Mouse (Mus musculus): ENCODE measurements at regions not wholly inside any gene's neighbourhood (a gene's known extent, or its start where the extent isn't known, plus 50 kb on each side); places are given as distances from the start of the nearest gene placed in this dataset.

- peak overlapping the region; percentile 91 for H3K27ac ChIP-seq
- DNase-seq (ENCODE audit: low spot score) = peak; percentile 48
- H3K27me3 ChIP-seq (ENCODE audit: control insufficient read depth, insufficient read depth, low read length) = no peaks in the 10 kb centered on the region
- peak overlapping the region; percentile 86 for H3K4me3 ChIP-seq (replicated peaks; ENCODE audit: low read length)
- peak overlapping the region; percentile 77 for H3K4me2 ChIP-seq (replicated peaks)
- under 1% methylated on average over 46 of the region's 94 CpGs for WGBS
- H3K4me1 ChIP-seq (replicated peaks; ENCODE audit: control insufficient read depth, insufficient read depth, low read length) = peaks cover 24% of the 10 kb centered on the region
- no peaks in the 10 kb centered on the region for H3K9me3 ChIP-seq (ENCODE audit: control insufficient read depth, low read length)
- H3K9ac ChIP-seq = peak overlapping the region; percentile 96
- H3K36me3 ChIP-seq (replicated peaks; ENCODE audit: control insufficient read depth, insufficient read depth) = no peaks in the 10 kb centered on the region
- peak; percentile 67 for ATAC-seq (ENCODE audit: low FRiP score)
Measured at GRCm38 (mm10) chr9:32032521-32033185, 83.3 kb upstream of the Arhgap32 start.

GRCm38 (mm10) chr9:32033937-32034336 lies 82.0 kb upstream of the Arhgap32 start:
- Histone ChIP-seq H3K27me3 (ENCODE audit: control insufficient read depth, insufficient read depth, low read length) (no peaks in the 10 kb centered on the region), H3K4me3 (replicated peaks; ENCODE audit: low read length) (peak overlapping the region; percentile 86), H3K36me3 (replicated peaks; ENCODE audit: control insufficient read depth, insufficient read depth) (no peaks in the 10 kb centered on the region), H3K4me2 (replicated peaks) (peak overlapping the region; percentile 77), H3K27ac (no peak overlapping the region), H3K9me3 (ENCODE audit: control insufficient read depth, low read length) (no peaks in the 10 kb centered on the region), H3K9ac (peak overlapping the region; percentile 96), H3K4me1 (replicated peaks; ENCODE audit: control insufficient read depth, insufficient read depth, low read length) (peaks cover 24% of the 10 kb centered on the region)
- ATAC-seq (ENCODE audit: low FRiP score) (no peak), DNase-seq (ENCODE audit: low spot score) (no peak)
- 24% methylated on average over 6 of the region's 6 CpGs for WGBS

- H3K4me3 ChIP-seq (replicated peaks; ENCODE audit: low read length) = no peak overlapping the region
- H3K4me2 ChIP-seq (replicated peaks) = no peak overlapping the region
- H3K9ac ChIP-seq = no peak overlapping the region
- H3K9me3 ChIP-seq (ENCODE audit: control insufficient read depth, low read length) = no peaks in the 10 kb centered on the region
- ATAC-seq (ENCODE audit: low FRiP score) (no peak), DNase-seq (ENCODE audit: low spot score) (no peak)
- WGBS = 91% methylated on average over 2 of the region's 2 CpGs
- no peak overlapping the region for H3K27ac ChIP-seq
- H3K4me1 ChIP-seq (replicated peaks; ENCODE audit: control insufficient read depth, insufficient read depth, low read length) = 0 out of 2 replicates have a peak, but pooled peaks cover 4% of the 10 kb centered on the region
- H3K36me3 ChIP-seq (replicated peaks; ENCODE audit: control insufficient read depth, insufficient read depth) = no peaks in the 10 kb centered on the region
- no peaks in the 10 kb centered on the region for H3K27me3 ChIP-seq (ENCODE audit: control insufficient read depth, insufficient read depth, low read length)
Measured at GRCm38 (mm10) chr9:32039999-32040398, 75.9 kb upstream of the Arhgap32 start.

- no peak for DNase-seq (ENCODE audit: low spot score)
- 92% methylated on average over 1 of the region's 1 CpGs for WGBS
Measured at GRCm38 (mm10) chr9:32043344-32043743, 72.6 kb upstream of the Arhgap32 start.

GRCm38 (mm10) chr9:32046791-32047190 lies 69.1 kb upstream of the Arhgap32 start:
- no peak overlapping the region for H3K9ac ChIP-seq
- DNase-seq (ENCODE audit: low spot score) (no peak), ATAC-seq (ENCODE audit: low FRiP score) (no peak)
- H3K27me3 ChIP-seq (ENCODE audit: control insufficient read depth, insufficient read depth, low read length) = no peaks in the 10 kb centered on the region
- WGBS = 88% methylated on average over 3 of the region's 3 CpGs
- no peak overlapping the region for H3K4me2 ChIP-seq (replicated peaks)
- no peaks in the 10 kb centered on the region for H3K36me3 ChIP-seq (replicated peaks; ENCODE audit: control insufficient read depth, insufficient read depth)
- no peaks in the 10 kb centered on the region for H3K4me1 ChIP-seq (replicated peaks; ENCODE audit: control insufficient read depth, insufficient read depth, low read length)
- H3K9me3 ChIP-seq (ENCODE audit: control insufficient read depth, low read length) = no peaks in the 10 kb centered on the region
- H3K27ac ChIP-seq = no peak overlapping the region
- H3K4me3 ChIP-seq (replicated peaks; ENCODE audit: low read length) = no peak overlapping the region

More at GRCm38 (mm10) chr9:32043344-32043743, 72.6 kb upstream of the Arhgap32 start:
- ATAC-seq (ENCODE audit: low FRiP score) = no peak
- Histone ChIP-seq H3K9me3 (ENCODE audit: control insufficient read depth, low read length) (no peaks in the 10 kb centered on the region), H3K27ac (no peak overlapping the region), H3K4me3 (replicated peaks; ENCODE audit: low read length) (no peak overlapping the region), H3K9ac (no peak overlapping the region), H3K27me3 (ENCODE audit: control insufficient read depth, insufficient read depth, low read length) (no peaks in the 10 kb centered on the region), H3K4me1 (replicated peaks; ENCODE audit: control insufficient read depth, insufficient read depth, low read length) (no peaks in the 10 kb centered on the region), H3K36me3 (replicated peaks; ENCODE audit: control insufficient read depth, insufficient read depth) (no peaks in the 10 kb centered on the region), H3K4me2 (replicated peaks) (no peak overlapping the region)

GRCm38 (mm10) chr9:32048941-32049340 lies 67.0 kb upstream of the Arhgap32 start:
- H3K9ac ChIP-seq = no peak overlapping the region
- H3K4me1 ChIP-seq (replicated peaks; ENCODE audit: control insufficient read depth, insufficient read depth, low read length) = peaks cover 1% of the 10 kb centered on the region
- H3K4me3 ChIP-seq (replicated peaks; ENCODE audit: low read length) = no peak overlapping the region
- H3K4me2 ChIP-seq (replicated peaks) = no peak overlapping the region
- WGBS = 80% methylated on average over 7 of the region's 7 CpGs
- no peak for DNase-seq (ENCODE audit: low spot score)
- H3K27ac ChIP-seq = no peak overlapping the region
- no peaks in the 10 kb centered on the region for H3K36me3 ChIP-seq (replicated peaks; ENCODE audit: control insufficient read depth, insufficient read depth)
- no peaks in the 10 kb centered on the region for H3K27me3 ChIP-seq (ENCODE audit: control insufficient read depth, insufficient read depth, low read length)
- H3K9me3 ChIP-seq (ENCODE audit: control insufficient read depth, low read length) = no peaks in the 10 kb centered on the region
- ATAC-seq (ENCODE audit: low FRiP score) = no peak

- Histone ChIP-seq H3K27me3 (ENCODE audit: control insufficient read depth, insufficient read depth, low read length) (no peaks in the 10 kb centered on the region), H3K4me2 (replicated peaks) (no peak overlapping the region), H3K4me3 (replicated peaks; ENCODE audit: low read length) (no peak overlapping the region), H3K9ac (no peak overlapping the region), H3K36me3 (replicated peaks; ENCODE audit: control insufficient read depth, insufficient read depth) (no peaks in the 10 kb centered on the region), H3K4me1 (replicated peaks; ENCODE audit: control insufficient read depth, insufficient read depth, low read length) (peaks cover 3% of the 10 kb centered on the region), H3K27ac (no peak overlapping the region), H3K9me3 (ENCODE audit: control insufficient read depth, low read length) (no peaks in the 10 kb centered on the region)
- 87% methylated on average over 6 of the region's 6 CpGs for WGBS
- DNase-seq (ENCODE audit: low spot score) (no peak), ATAC-seq (ENCODE audit: low FRiP score) (no peak)
Measured at GRCm38 (mm10) chr9:32049546-32049945, 66.4 kb upstream of the Arhgap32 start.

GRCm38 (mm10) chr9:32053886-32054615 lies 61.9 kb upstream of the Arhgap32 start:
- Histone ChIP-seq H3K4me3 (replicated peaks; ENCODE audit: low read length) (no peak overlapping the region), H3K9me3 (ENCODE audit: control insufficient read depth, low read length) (no peaks in the 10 kb centered on the region), H3K4me2 (replicated peaks) (no peak overlapping the region), H3K9ac (no peak overlapping the region), H3K27me3 (ENCODE audit: control insufficient read depth, insufficient read depth, low read length) (no peaks in the 10 kb centered on the region), H3K27ac (peak overlapping the region; percentile 27; the same call in 1 of the 2 replicates), H3K36me3 (replicated peaks; ENCODE audit: control insufficient read depth, insufficient read depth) (no peaks in the 10 kb centered on the region), H3K4me1 (replicated peaks; ENCODE audit: control insufficient read depth, insufficient read depth, low read length) (peaks cover 6% of the 10 kb centered on the region)
- WGBS = 35% methylated on average over 4 of the region's 4 CpGs
- ATAC-seq (ENCODE audit: low FRiP score) (peak; percentile 48; the same call in 1 of the 2 replicates), DNase-seq (ENCODE audit: low spot score) (no peak)

- no peak for DNase-seq (ENCODE audit: low spot score)
- Histone ChIP-seq H3K9me3 (ENCODE audit: control insufficient read depth, low read length) (no peaks in the 10 kb centered on the region), H3K27ac (no peak overlapping the region), H3K4me2 (replicated peaks) (no peak overlapping the region), H3K36me3 (replicated peaks; ENCODE audit: control insufficient read depth, insufficient read depth) (no peaks in the 10 kb centered on the region), H3K4me1 (replicated peaks; ENCODE audit: control insufficient read depth, insufficient read depth, low read length) (peaks cover 6% of the 10 kb centered on the region; the same call in 1 of the 2 replicates), H3K4me3 (replicated peaks; ENCODE audit: low read length) (no peak overlapping the region), H3K27me3 (ENCODE audit: control insufficient read depth, insufficient read depth, low read length) (no peaks in the 10 kb centered on the region), H3K9ac (no peak overlapping the region)
- WGBS = 88% methylated on average over 4 of the region's 4 CpGs
- ATAC-seq (ENCODE audit: low FRiP score) = no peak
Measured at GRCm38 (mm10) chr9:32057427-32058115, 58.4 kb upstream of the Arhgap32 start.
